Mouse (Mus musculus) lung, postnatal 0 days (tissue): ENCODE results near the gene Tagap1. TPM values are rescaled to one million over a fixed set of nuclear protein-coding genes. Genes with fewer than 3 reads are reported as not detected.
"Not testable (repeated sequence)": the region's sequence is repeated elsewhere in the genome, so short reads cannot be mapped to it uniquely, and the experiment has no call there.

Source experiments
- ATAC-seq: fragments of 200-750 bp; cut with Nextera tagmentation; 2 replicates; pipeline ENCODE4 v1.8.0; 2017; ENCODE audit warnings: moderate library complexity
- DNase-seq: peaks from one replicate; pipeline ENCODE4 v3.0.0-alpha.2; 2016; ENCODE audit warnings: low spot score
- H3K27ac ChIP-seq: fragments of 300-500 bp; sonication (generic); 2 replicates; pipeline ENCODE4 v1.5.1; 2014; ENCODE audit warnings: antibody characterized with exemption, mild to moderate bottlenecking, low read length, mixed read lengths
- H3K27me3 ChIP-seq: fragments of 300-500 bp; sonication (generic); replicated peaks from 2 replicates; pipeline ENCODE4 v1.6.1; 2014; ENCODE audit warnings: low read length, mixed read lengths; ENCODE audit not compliant: insufficient read depth
- H3K36me3 ChIP-seq: fragments of 300-500 bp; sonication (generic); 2 replicates; pipeline ENCODE4 v1.6.1; 2014; ENCODE audit warnings: low read length, mixed read lengths; ENCODE audit not compliant: insufficient read depth
- H3K4me1 ChIP-seq: fragments of 300-500 bp; sonication (generic); 2 replicates; pipeline ENCODE4 v1.6.1; 2014; ENCODE audit warnings: antibody characterized with exemption, low read depth, low read length, mixed read lengths; ENCODE audit not compliant: insufficient read depth
- H3K4me2 ChIP-seq: fragments of 300-500 bp; sonication (generic); replicated peaks from 2 replicates; pipeline ENCODE4 v1.6.1; 2014; ENCODE audit warnings: low read depth, mild to moderate bottlenecking, low read length, moderate library complexity, mixed read lengths
- H3K4me3 ChIP-seq: fragments of 300-500 bp; sonication (generic); 2 replicates; pipeline ENCODE4 v1.5.1; 2014; ENCODE audit warnings: low read depth, low read length
- H3K9ac ChIP-seq: fragments of 300-500 bp; sonication (generic); replicated peaks from 2 replicates; pipeline ENCODE4 v1.6.1; 2014; ENCODE audit warnings: low read depth, mild to moderate bottlenecking
- H3K9me3 ChIP-seq: fragments of 300-500 bp; sonication (generic); 2 replicates; pipeline ENCODE4 v1.6.1; 2016; ENCODE audit warnings: low read length, mixed read lengths
- CTCF ChIP-seq: IDR thresholded peaks from 2 replicates; pipeline ENCODE4 v1.5.1; 2016; ENCODE audit warnings: antibody characterized with exemption, mild to moderate bottlenecking
- WGBS: fragments of 180-500 bp; shearing (Covaris S2); extraction: QIAGEN DNeasy Blood & Tissue Kit; methylation state at CpG from one replicate; pipeline ENCODE4 v1.1.7; 2014; 5-methylcytosine and 5-hydroxymethylcytosine counted together
- polyA plus RNA-seq: library from polyadenylated mRNA; unstranded; fragments of >200 nt; fragmentation: Nextera tagmentation; extraction: Ambion mirVana; gene quantifications from 2 replicates; pipeline ENCODE4 v1.2.1, GENCODE M21; 2015

The Tagap1 gene
- polyA plus RNA-seq, 1 experiment from 2014 or later = 22.1 TPM

GRCm38 (mm10) chr17:6947984-6948768 is 12.8 kb downstream of the Tagap1 start, which contains the start of gene Rsph3b:
Gene Rsph3b (minus strand): TSS chr17:6948682.
- DNase-seq = peak; percentile 79
- Histone ChIP-seq H3K9ac (0 out of 2 replicates have a peak within 1 kb of the TSS, but pooled peaks have one; percentile 5), H3K4me3 (peak within 1 kb of the TSS; percentile 54), H3K4me2 (peak within 1 kb of the TSS; percentile 70), H3K27ac (peak within 1 kb of the TSS; percentile 47; the same call in 1 of the 2 replicates)
- ATAC-seq = peak; percentile 98
- under 1% methylated on average over 71 of the region's 73 CpGs for WGBS
- H3K9me3 ChIP-seq, H3K27me3 ChIP-seq, H3K36me3 ChIP-seq, H3K4me1 ChIP-seq: not testable (repeated sequence)
- peak; percentile 36 for TF ChIP-seq CTCF

DNA sequence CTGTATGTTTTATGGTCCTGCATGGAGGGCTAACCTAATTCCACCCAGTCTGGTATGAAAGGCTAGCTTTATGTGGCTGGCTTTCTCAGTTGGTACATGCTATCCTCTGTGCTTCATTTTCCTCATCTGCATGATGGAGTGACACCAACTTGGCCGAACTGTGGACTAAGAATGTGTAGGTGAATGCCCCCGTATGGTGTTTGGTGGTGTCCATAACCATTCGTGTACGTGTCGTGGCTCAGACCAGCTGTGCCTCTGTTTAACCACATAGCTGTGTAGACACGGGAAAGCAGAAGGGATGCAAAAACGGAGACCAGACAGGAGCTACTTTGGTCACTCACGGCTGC is 13.3 kb downstream of the Tagap1 start:
- DNase-seq, H3K4me3 ChIP-seq, H3K4me1 ChIP-seq, H3K9ac ChIP-seq, ATAC-seq, H3K9me3 ChIP-seq, H3K27ac ChIP-seq, H3K27me3 ChIP-seq, H3K36me3 ChIP-seq: not testable (repeated sequence)
- peak overlapping the region; percentile 70 for H3K4me2 ChIP-seq
- no CpG with 5 or more reads among the region's 8 CpGs for WGBS

DNA sequence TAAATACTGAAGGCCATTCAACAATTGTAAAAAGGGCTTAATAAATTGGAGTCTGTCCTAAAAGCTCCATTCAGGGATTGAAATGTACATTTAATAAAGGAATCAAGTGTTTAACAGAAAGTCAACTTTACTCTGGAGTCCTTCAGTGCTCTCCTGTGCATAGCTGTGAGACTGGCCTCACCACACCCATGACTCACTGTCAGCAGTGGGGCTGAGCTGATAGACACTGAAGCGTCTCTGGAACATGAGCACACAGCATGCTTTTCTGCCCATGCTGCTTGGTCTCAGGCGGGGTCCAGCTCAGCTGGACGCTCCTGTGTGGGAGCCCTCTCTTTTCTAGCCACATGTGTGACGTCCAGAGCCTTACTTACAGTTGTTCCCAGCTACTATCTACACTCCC is 18.4 kb downstream of the Tagap1 start:
- not testable (repeated sequence) for H3K4me3 ChIP-seq, DNase-seq, H3K9ac ChIP-seq, H3K9me3 ChIP-seq, H3K4me2 ChIP-seq, H3K4me1 ChIP-seq, H3K27me3 ChIP-seq, H3K27ac ChIP-seq, H3K36me3 ChIP-seq
- peak; percentile 23; the same call in 1 of the 2 replicates for ATAC-seq
- WGBS = no CpG with 5 or more reads among the region's 4 CpGs

DNA sequence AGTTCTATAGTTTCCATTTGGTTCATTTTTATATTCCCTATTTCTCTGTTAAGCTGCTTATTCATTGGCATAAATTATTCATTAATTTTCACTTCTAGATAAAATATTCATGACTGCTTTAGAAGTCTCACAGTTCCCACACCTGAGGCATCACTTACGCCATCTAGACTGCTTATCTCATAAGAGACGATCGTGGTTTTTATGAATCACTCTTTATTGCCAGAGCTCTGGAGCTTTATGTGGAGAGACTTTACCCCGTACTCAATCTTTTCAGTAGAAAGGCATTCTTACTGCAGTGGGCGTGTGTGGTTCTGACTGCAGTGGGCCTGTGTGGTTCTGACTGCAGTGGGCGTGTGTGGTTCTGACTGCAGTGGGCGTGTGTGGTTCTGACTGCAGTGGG is 29.3 kb downstream of the Tagap1 start:
- H3K4me1 ChIP-seq, H3K9ac ChIP-seq, H3K36me3 ChIP-seq, H3K4me3 ChIP-seq, DNase-seq, H3K4me2 ChIP-seq, H3K27me3 ChIP-seq, ATAC-seq, H3K27ac ChIP-seq, H3K9me3 ChIP-seq: not testable (repeated sequence)
- WGBS = 88% methylated on average over 6 of the region's 7 CpGs

- ATAC-seq = not testable (repeated sequence)
Measured at GRCm38 (mm10) chr17:6920351-6920894, 40.5 kb downstream of the Tagap1 start.

DNA sequence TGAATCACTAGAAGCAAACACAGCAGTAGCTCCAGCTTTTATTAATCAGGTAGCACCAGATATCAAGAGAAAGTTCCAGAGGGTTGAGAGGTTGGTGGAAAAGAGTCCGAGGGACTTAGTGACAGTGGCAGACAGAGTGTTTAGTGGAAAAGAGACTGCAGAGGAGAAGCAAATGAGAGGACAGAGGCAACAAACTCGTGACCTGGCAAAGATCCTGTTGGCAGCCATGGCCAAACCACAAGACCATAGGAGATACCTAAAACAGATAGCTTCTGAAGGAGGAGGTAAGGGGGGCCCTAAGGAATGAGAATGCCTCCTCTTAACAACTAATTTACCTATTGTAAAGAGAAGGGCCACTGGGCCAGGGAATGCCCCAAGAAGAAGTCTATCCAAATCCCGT is 41.6 kb downstream of the Tagap1 start:
- 80% methylated on average over 3 of the region's 3 CpGs for WGBS
- not testable (repeated sequence) for H3K4me1 ChIP-seq, H3K9ac ChIP-seq

More at GRCm38 (mm10) chr17:6920351-6920894, 40.5 kb downstream of the Tagap1 start:
- not testable (repeated sequence) for H3K27ac ChIP-seq, H3K9me3 ChIP-seq, H3K9ac ChIP-seq, DNase-seq, H3K27me3 ChIP-seq, H3K4me1 ChIP-seq, H3K4me3 ChIP-seq, H3K36me3 ChIP-seq, H3K4me2 ChIP-seq
- WGBS = 94% methylated on average over 5 of the region's 7 CpGs

DNA sequence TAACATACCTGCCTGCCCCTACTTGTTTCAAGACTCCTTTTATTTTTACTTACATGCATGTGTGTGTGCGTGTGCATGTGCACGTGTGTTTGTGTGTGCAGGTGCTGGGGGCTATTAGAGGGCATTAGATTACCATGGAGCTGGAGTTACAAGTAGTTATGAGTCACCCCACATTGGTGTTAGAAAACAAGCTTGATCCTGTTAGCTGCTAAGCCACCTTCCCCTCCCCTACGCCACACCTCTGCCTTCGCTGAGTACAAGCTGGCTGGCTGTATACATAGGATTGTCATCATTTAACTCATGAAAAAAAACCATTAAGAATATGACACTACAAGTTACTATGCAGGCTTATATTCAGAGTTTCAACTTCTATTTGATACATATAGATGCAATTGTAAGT is 45.7 kb downstream of the Tagap1 start:
- not testable (repeated sequence) for H3K4me3 ChIP-seq, H3K27me3 ChIP-seq, ATAC-seq, H3K27ac ChIP-seq, H3K36me3 ChIP-seq, H3K4me1 ChIP-seq, DNase-seq, H3K4me2 ChIP-seq, H3K9me3 ChIP-seq, H3K9ac ChIP-seq
- WGBS = 87% methylated on average over 2 of the region's 4 CpGs

More for the DNA sequence above, 41.6 kb downstream of the Tagap1 start:
- DNase-seq, H3K27ac ChIP-seq, H3K27me3 ChIP-seq, H3K4me3 ChIP-seq, H3K9me3 ChIP-seq, H3K4me2 ChIP-seq, H3K36me3 ChIP-seq, ATAC-seq: not testable (repeated sequence)

GRCm38 (mm10) chr17:6914066-6914465 is 46.9 kb downstream of the Tagap1 start:
- H3K9ac ChIP-seq, H3K9me3 ChIP-seq, H3K27me3 ChIP-seq, H3K4me1 ChIP-seq, H3K4me2 ChIP-seq, H3K36me3 ChIP-seq, ATAC-seq, DNase-seq, H3K4me3 ChIP-seq, H3K27ac ChIP-seq: not testable (repeated sequence)
- 54% methylated on average over 1 of the region's 6 CpGs for WGBS
